Mouse (Mus musculus) intestine, postnatal 0 days (tissue): ENCODE measurements at regions not wholly inside any gene's neighbourhood (a gene's known extent, or its start where the extent isn't known, plus 50 kb on each side); places are given as distances from the start of the nearest gene placed in this dataset.
A peak's percentile ranks its signal among the peaks of the same experiment; 100 is the strongest.

Experiments
- ATAC-seq: fragments of 200-750 bp; cut with Nextera tagmentation; 2 replicates; pipeline ENCODE4 v1.8.0; 2017; ENCODE audit warnings: mild to moderate bottlenecking, moderate TSS enrichment, moderate library complexity
- H3K27ac ChIP-seq: fragments of 300-500 bp; sonication (generic); 2 replicates; pipeline ENCODE4 v1.5.1; 2014; ENCODE audit warnings: mild to moderate bottlenecking, low read depth, low read length, moderate library complexity
- H3K27me3 ChIP-seq: fragments of 300-500 bp; sonication (generic); replicated peaks from 2 replicates; pipeline ENCODE4 v1.6.1; 2014; ENCODE audit warnings: low read length, mixed read lengths; ENCODE audit not compliant: control insufficient read depth, insufficient read depth
- H3K36me3 ChIP-seq: fragments of 300-500 bp; sonication (generic); 2 replicates; pipeline ENCODE4 v1.6.1; 2014; ENCODE audit warnings: mild to moderate bottlenecking, moderate library complexity; ENCODE audit not compliant: control insufficient read depth, insufficient read depth
- H3K4me1 ChIP-seq: fragments of 300-500 bp; sonication (generic); replicated peaks from 2 replicates; pipeline ENCODE4 v1.6.1; 2014; ENCODE audit warnings: antibody characterized with exemption, low read length, mixed read lengths; ENCODE audit not compliant: control insufficient read depth, insufficient read depth
- H3K4me2 ChIP-seq: fragments of 300-500 bp; sonication (generic); replicated peaks from 2 replicates; pipeline ENCODE4 v1.6.1; 2014; ENCODE audit warnings: low read depth, mild to moderate bottlenecking, moderate library complexity
- H3K4me3 ChIP-seq: fragments of 300-500 bp; sonication (generic); 2 replicates; pipeline ENCODE4 v1.5.1; 2014; ENCODE audit warnings: low read depth, low read length
- H3K9ac ChIP-seq: fragments of 300-500 bp; sonication (generic); 2 replicates; pipeline ENCODE4 v1.6.1; 2014; ENCODE audit warnings: mild to moderate bottlenecking, low read depth, low read length
- H3K9me3 ChIP-seq: fragments of 300-500 bp; sonication (generic); 2 replicates; pipeline ENCODE4 v1.6.1; 2016; ENCODE audit warnings: mixed run types; ENCODE audit not compliant: control insufficient read depth
- CTCF ChIP-seq: sonication (generic); IDR thresholded peaks from 2 replicates; pipeline ENCODE4 v1.5.1; 2016; ENCODE audit warnings: low read depth, mild to moderate bottlenecking, control low read depth, antibody characterized with exemption, moderate library complexity
- WGBS: fragments of 180-500 bp; shearing (Covaris S2); extraction: QIAGEN DNeasy Blood & Tissue Kit; methylation state at CpG from one replicate; pipeline ENCODE4 v1.1.7; 2014; 5-methylcytosine and 5-hydroxymethylcytosine counted together

DNA sequence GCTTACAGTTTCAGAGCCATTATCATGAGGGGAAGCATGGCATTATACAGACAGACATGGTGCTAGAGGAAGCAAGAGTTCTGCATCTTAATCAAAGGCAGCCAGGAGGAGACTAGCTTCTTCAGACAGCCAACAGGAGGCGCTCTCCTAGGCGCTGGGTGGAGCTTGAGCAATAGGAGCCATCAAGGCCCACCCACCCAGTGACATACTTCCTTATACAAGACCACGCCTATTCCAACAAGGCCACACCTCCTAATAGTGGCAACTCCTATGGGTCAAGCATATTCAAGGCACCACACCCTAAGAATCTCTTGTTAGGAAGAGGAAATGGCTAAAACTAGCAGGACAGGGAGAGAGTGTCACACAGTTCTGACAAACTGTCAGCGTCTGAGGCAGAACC is 94.3 kb downstream of the Atp23 start:
- no peak for TF ChIP-seq CTCF
- Histone ChIP-seq H3K4me3 (no peak overlapping the region), H3K27me3 (no peaks in the 10 kb centered on the region), H3K4me1 (no peaks in the 10 kb centered on the region), H3K27ac (no peak overlapping the region), H3K36me3 (no peaks in the 10 kb centered on the region), H3K9ac (no peak overlapping the region), H3K9me3 (no peaks in the 10 kb centered on the region), H3K4me2 (no peak overlapping the region)
- no peak for ATAC-seq
- 92% methylated on average over 4 of the region's 4 CpGs for WGBS

DNA sequence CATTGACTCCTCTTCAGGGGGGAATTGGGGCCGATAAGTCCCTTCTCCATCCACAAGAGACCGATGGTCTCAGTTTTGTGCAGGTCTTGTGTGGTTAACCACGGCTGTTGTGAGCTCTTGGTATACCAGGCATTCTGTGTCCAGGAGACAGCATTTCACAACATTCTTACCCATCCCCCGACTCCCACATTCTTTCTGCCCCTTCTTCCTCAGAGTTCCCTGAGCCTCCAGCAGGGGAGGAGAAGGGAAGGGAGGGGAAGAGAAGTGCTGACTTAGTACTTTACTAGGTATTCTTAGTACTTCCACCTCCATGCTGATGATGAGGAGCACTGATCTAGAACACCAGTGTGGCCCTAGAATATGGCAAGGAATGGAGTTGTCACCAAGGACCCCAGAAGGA is 98.4 kb downstream of the Atp23 start:
- no peaks in the 10 kb centered on the region for H3K9me3 ChIP-seq
- H3K4me1 ChIP-seq: no peaks in the 10 kb centered on the region
- no peaks in the 10 kb centered on the region for H3K27me3 ChIP-seq
- H3K4me3 ChIP-seq: no peak overlapping the region
- TF ChIP-seq CTCF: no peak
- WGBS: 74% methylated on average over 4 of the region's 4 CpGs
- H3K36me3 ChIP-seq: no peaks in the 10 kb centered on the region
- ATAC-seq: no peak
- H3K27ac ChIP-seq: no peak overlapping the region
- H3K9ac ChIP-seq: no peak overlapping the region
- no peak overlapping the region for H3K4me2 ChIP-seq

DNA sequence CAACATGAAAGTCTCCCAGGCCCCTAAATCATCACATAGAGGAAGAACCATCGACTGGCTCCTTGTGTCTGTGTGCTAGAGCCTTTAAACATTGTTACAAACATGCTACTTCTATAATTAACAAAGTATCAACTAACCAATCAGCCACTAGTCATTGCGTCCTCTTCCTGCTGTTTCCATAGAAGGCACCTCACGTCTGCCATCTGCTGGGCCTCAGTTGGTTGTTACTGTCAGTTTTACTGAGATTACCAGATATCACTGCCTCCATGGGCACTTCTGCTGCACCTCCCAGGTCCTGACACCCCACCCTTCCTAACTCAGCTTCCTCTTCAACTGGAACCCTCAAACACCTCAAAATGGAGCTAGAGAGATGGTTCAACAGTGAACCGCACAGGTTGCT is 101.8 kb downstream of the Atp23 start:
- WGBS: 60% methylated on average over 4 of the region's 4 CpGs
- no peak for ATAC-seq
- H3K4me1 ChIP-seq: no peaks in the 10 kb centered on the region
- no peaks in the 10 kb centered on the region for H3K9me3 ChIP-seq
- H3K36me3 ChIP-seq: no peaks in the 10 kb centered on the region
- H3K4me2 ChIP-seq: no peak overlapping the region
- TF ChIP-seq CTCF: peak; percentile 49
- H3K27me3 ChIP-seq: no peaks in the 10 kb centered on the region
- no peak overlapping the region for H3K9ac ChIP-seq
- no peak overlapping the region for H3K27ac ChIP-seq
- no peak overlapping the region for H3K4me3 ChIP-seq

DNA sequence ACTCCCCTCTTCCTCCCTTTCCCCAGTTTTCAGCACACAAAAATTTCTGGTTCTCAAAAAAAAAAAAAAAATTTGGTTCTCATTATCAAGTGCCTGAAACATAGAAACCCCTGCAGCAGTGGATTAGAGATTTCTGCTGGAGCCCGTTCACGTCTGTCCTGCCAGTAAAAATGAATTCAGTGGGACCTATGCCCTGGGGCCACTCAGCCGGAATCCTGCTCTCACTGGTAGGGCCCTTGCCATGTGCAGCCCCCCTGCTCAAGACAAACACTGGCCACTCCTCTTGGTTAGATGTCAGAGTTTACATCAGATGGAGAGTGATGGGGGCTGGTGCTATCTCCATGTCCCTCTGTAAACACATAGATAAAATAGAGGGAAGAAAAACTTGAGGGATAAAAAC is 108.0 kb downstream of the Atp23 start:
- Histone ChIP-seq H3K4me1 (no peaks in the 10 kb centered on the region), H3K9ac (no peak overlapping the region), H3K36me3 (no peaks in the 10 kb centered on the region), H3K27ac (no peak overlapping the region), H3K4me2 (no peak overlapping the region), H3K27me3 (no peaks in the 10 kb centered on the region), H3K9me3 (no peaks in the 10 kb centered on the region), H3K4me3 (no peak overlapping the region)
- 55% methylated on average over 3 of the region's 3 CpGs for WGBS
- ATAC-seq: no peak
- no peak for TF ChIP-seq CTCF

DNA sequence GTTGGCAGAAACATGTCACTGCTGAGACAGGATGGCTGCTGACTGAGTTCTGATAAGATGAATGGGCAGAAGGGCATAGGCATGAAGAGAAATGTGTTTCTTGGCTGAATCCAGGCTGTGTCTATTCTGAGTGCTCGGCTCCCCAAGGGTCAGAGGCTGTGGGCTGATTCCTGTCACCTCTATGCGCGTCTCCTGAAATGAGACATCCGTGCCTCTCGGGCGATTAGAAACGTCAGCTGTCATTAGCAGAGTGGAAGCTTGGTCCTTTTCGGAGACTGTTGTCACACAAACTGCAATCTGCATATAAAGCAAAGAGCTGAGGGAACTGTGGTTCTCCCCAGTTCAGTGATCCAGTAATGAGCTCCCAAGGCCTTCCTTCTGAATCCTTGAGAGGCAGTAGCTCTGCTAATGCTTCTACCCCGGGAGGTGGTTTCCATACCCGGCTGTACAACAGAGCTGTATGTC is 108.8 kb downstream of the Atp23 start:
- Histone ChIP-seq H3K27me3 (no peaks in the 10 kb centered on the region), H3K4me1 (no peaks in the 10 kb centered on the region), H3K4me2 (no peak overlapping the region), H3K9ac (no peak overlapping the region), H3K27ac (no peak overlapping the region), H3K36me3 (no peaks in the 10 kb centered on the region), H3K4me3 (no peak overlapping the region), H3K9me3 (no peaks in the 10 kb centered on the region)
- WGBS: 84% methylated on average over 10 of the region's 10 CpGs
- ATAC-seq: no peak
- TF ChIP-seq CTCF: no peak

DNA sequence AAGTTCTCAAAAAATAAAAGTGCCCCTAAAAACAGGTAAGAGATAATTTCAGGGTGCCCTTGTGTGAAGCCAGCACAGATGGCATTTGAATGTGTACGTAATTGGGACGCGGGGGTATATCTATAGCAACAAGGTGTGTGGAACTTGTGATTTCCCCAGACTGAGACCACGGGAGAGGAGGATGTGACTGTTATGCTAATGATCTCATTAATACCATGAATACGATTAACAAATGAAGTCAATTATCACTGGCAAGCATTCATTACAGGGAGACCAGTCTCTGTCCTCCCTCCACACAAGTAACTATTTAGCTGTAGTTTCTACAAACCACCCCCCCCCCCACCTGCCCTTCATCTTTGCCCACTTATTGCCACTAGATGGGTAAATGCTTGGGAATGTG is 112.9 kb downstream of the Atp23 start:
- Histone ChIP-seq H3K4me3 (no peak overlapping the region), H3K27me3 (no peaks in the 10 kb centered on the region), H3K4me2 (no peak overlapping the region), H3K36me3 (no peaks in the 10 kb centered on the region), H3K27ac (no peak overlapping the region), H3K9me3 (no peaks in the 10 kb centered on the region), H3K4me1 (no peaks in the 10 kb centered on the region), H3K9ac (no peak overlapping the region)
- no peak for TF ChIP-seq CTCF
- ATAC-seq: no peak
- 88% methylated on average over 5 of the region's 5 CpGs for WGBS

DNA sequence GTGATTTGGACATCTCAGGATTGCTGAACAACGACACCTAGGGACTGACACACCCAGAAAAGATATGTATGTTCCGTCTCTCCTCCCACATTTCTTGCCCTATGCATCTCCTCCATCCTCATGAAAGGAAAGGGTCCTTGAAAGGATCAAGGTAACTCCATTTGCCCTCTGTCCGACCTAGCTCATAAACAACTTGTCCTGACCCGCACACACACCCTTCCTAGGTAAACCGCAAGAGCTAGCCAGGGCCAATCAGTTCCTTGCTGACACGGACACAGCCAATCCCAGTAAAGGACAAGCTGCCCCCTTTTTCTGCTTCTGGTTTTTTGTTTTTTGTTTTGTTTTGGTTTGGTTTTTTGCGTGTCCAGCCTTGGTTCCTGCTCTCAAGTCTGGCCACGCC is 118.0 kb downstream of the Atp23 start:
- Histone ChIP-seq H3K4me1 (no peaks in the 10 kb centered on the region), H3K4me3 (no peak overlapping the region), H3K36me3 (no peaks in the 10 kb centered on the region), H3K27me3 (no peaks in the 10 kb centered on the region), H3K9ac (no peak overlapping the region), H3K27ac (no peak overlapping the region), H3K9me3 (no peaks in the 10 kb centered on the region), H3K4me2 (no peak overlapping the region)
- 84% methylated on average over 8 of the region's 8 CpGs for WGBS
- TF ChIP-seq CTCF: no peak
- ATAC-seq: no peak
